11 mouse cellular contexts compared by ENCODE assay signal in the genomic region with DNA sequence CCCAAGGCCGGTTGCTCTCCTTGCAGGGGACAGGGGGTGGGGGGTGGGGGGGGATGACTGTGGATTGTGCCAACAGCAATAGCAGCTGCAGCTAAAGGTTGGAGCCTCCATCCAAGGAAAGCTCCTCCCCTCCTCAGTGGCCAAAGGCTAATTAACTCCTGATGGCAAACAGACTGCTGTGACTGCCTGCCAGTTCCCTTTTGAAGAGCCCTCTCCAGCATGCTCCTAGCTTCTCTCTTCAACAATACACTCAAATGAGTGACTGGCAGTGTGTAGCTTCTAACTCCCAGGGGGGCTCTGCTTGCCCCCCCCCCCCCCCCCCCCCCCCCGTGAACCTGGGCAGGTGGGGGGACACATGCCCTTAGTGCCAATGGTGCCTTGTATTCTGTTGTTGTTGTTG.
DNase-seq lines count a peak whose midpoint lies in the region; ATAC-seq and TF ChIP-seq lines count a peak whose summit lies in the region.
"Had no signal": no experiment of that assay in that cellular context is flagged by ENCODE, and none has a peak within 500 bp of the region (broad histone marks: within the 10 kb centered on the region; RNA-seq: fewer than 3 reads in every experiment).

No protein-coding gene starts in this region.

- no peaks in the 10 kb centered on the region for H3K9me3 ChIP-seq in midbrain, postnatal 0 days (ENCODE audit: low read length)
- H3K9me3 ChIP-seq in midbrain, embryonic 15.5 days = no peaks in the 10 kb centered on the region

- no peak overlapping the region for H3K27ac ChIP-seq in midbrain, postnatal 0 days (ENCODE audit: low read depth, low read length)
- no peak overlapping the region for H3K27ac ChIP-seq in midbrain, embryonic 15.5 days

- no peak for ATAC-seq in midbrain, postnatal 0 days (ENCODE audit: low FRiP score)
- ATAC-seq in midbrain, embryonic 15.5 days (replicated peaks) = no peak
- ATAC-seq in granulocyte monocyte progenitor cell, adult 5-6 weeks (replicated peaks; ENCODE audit: poor library complexity, severe bottlenecking) = no peak

- TF ChIP-seq CTCF in midbrain, postnatal 0 days (IDR thresholded peaks at IDR 0.05) = no peak

- peak; percentile 10 for DNase-seq in adrenal gland, postnatal 10 days
- DNase-seq in adrenal gland, adult 2 months = no peak
- peak; percentile 58 for DNase-seq in midbrain, postnatal 0 days (ENCODE audit: low spot score)
- DNase-seq in kidney, adult 8-10 months = peak; percentile 48 to 57
- peak; percentile 47 for DNase-seq in yolk sac, embryonic 10.5 days (ENCODE audit: low spot score)
- no peak for DNase-seq in c-Kit-positive CD71-positive TER-119-positive erythroid progenitor cells, embryonic 14.5 days (ENCODE audit: low spot score)
- DNase-seq: spleen, adult 18-20 months had no signal

- H3K27me3 ChIP-seq in midbrain, postnatal 0 days (ENCODE audit: insufficient read depth, low read length) = no peaks in the 10 kb centered on the region
- no peaks in the 10 kb centered on the region for H3K27me3 ChIP-seq in midbrain, embryonic 15.5 days (replicated peaks)

- no peak overlapping the region for H3K4me2 ChIP-seq in midbrain, postnatal 0 days (ENCODE audit: low read depth, low read length, poor library complexity, severe bottlenecking)
- H3K4me2 ChIP-seq in midbrain, embryonic 15.5 days = no peak overlapping the region
- H3K4me2 ChIP-seq: liver, embryonic 11.5 days had no signal

- H3K9ac ChIP-seq in midbrain, postnatal 0 days (replicated peaks; ENCODE audit: low read length, poor library complexity, severe bottlenecking) = no peak overlapping the region
- no peak overlapping the region for H3K9ac ChIP-seq in midbrain, embryonic 15.5 days

- no peaks in the 10 kb centered on the region for H3K4me1 ChIP-seq in midbrain, postnatal 0 days (ENCODE audit: insufficient read depth, low read length)
- no peaks in the 10 kb centered on the region for H3K4me1 ChIP-seq in midbrain, embryonic 15.5 days

- H3K36me3 ChIP-seq in midbrain, postnatal 0 days (ENCODE audit: insufficient read depth, low read length) = no peaks in the 10 kb centered on the region
- no peaks in the 10 kb centered on the region for H3K36me3 ChIP-seq in midbrain, embryonic 15.5 days (replicated peaks)

- WGBS in midbrain, postnatal 0 days = 15% methylated on average over 1 of the region's 2 CpGs
- 13% methylated on average over 1 of the region's 2 CpGs for WGBS in midbrain, embryonic 15.5 days

- H3K4me3 ChIP-seq in midbrain, postnatal 0 days (ENCODE audit: low read depth, low read length) = no peak overlapping the region
- no peak overlapping the region for H3K4me3 ChIP-seq in midbrain, embryonic 15.5 days
- H3K4me3 ChIP-seq: erythroblast, embryonic 14.5 days had no signal

Comparison
In these comparisons a context has a peak if more than half of its experiments do, and no peak if none do; other contexts are left out.
1. DNase-seq: peak in adrenal gland, postnatal 10 days (single experiment), midbrain, postnatal 0 days (single experiment), kidney, adult 8-10 months (2 of 2) and yolk sac, embryonic 10.5 days (single experiment); none in adrenal gland, adult 2 months (single experiment) and c-Kit-positive CD71-positive TER-119-positive erythroid progenitor cells, embryonic 14.5 days (single experiment).